Mouse (Mus musculus): ENCODE results near the gene Cd47.

Cd47 gene

DNA sequence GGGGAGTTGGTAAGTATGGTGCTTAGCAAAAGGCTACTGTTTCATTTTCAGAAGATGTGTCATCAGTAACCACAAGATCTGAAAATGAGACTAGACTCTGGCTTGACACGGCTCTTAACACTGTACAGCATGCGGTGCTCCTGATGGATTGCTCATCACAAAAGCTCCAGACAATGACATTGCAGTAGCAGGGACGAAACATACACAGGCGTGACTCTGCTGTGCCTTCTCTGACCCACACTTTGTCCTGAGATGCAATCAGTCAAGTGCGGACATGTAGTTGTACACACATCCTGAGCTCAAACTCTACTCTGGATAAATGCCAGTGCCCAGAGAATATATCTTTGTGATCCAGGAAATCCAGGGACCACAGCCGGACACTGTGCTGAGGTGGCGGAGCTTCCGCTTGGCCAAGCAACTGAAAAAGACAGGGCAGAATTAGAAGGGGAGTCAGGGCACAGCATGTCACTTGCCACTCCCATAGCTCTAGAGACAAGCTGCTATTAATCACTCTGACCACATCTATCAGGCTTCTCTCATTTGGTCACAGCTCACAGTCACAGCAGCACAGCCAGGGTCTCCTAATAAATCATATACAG, 151.7 kb downstream of the Cd47 start:
- no peak for DNase-seq

DNA sequence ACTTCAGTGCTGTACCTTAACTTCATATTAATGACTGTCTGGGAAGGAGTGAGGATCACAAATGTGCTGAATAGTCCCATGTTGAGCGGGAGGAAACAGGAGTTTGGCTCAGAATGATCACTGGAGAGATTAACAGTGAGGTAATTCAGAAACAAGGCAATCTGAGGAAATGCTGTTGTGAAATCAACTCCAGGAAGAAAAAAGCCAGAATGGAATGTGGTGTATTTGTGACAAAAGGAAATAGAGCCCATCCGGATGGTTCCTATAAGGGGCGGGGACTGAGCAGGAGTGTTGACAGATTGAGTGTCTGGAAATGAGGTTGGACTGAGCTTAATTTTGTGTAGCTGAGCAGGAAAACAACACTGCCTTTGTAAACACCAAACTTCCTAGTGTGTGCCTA, 153.5 kb downstream of the Cd47 start:
- no peak for DNase-seq

DNA sequence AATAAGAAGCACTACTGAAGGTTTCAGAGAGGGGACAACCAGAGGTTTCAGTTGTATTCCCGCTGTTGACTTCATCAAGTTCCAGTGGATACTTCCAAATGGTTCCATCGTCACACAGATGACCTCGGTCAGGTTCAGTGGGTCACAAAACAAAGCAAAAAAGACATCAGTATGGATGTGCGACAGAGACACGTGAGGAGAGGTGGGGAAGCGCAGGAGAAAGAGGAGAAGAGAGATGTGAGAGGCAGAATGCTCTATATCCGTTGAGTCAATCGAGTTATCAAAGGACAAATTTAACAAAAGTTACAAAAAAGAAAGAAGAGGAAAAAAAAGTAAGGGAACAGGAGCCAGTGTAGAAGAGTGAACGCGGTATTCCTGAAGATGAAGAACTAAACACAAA, 154.6 kb downstream of the Cd47 start:
- DNase-seq = no peak

DNA sequence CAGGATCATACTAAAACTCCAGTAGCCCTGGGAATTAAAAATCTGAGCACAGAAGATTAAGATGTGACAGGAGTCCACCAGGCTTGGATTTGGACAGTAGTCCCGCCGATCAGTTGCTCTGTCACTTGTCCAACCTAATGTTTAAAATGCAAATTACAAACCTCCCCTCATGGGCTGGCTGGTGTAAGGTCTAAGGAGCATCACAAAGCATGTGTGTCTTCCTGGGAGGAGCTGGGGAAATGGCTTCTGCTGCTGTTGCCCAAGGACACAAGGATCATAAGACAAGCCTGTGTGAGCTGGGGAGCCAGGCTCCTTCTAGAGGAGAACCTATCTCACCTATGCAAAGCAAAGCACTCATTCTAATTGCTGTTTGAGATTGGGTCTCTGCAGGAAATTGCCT, 155.0 kb downstream of the Cd47 start:
- DNase-seq = no peak

DNA sequence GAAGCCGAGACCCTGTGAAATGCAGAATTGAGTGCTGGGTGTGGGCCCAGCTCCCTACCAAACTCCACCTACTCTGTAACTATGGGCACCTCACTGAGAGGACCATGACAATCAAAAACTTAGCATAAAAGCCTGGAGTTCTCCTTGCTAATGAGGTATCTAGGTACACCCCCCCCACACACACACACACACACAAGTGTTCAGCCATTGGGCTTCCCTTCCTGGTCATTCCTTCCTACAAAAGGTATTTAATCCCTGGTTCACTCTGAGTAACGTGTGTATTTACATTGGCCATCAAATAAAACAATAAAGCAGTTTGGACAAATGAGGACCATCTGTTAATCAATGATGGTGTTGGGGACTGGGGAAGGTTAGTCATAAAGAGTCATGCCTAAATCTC, 155.6 kb downstream of the Cd47 start:
- DNase-seq = no peak

DNA sequence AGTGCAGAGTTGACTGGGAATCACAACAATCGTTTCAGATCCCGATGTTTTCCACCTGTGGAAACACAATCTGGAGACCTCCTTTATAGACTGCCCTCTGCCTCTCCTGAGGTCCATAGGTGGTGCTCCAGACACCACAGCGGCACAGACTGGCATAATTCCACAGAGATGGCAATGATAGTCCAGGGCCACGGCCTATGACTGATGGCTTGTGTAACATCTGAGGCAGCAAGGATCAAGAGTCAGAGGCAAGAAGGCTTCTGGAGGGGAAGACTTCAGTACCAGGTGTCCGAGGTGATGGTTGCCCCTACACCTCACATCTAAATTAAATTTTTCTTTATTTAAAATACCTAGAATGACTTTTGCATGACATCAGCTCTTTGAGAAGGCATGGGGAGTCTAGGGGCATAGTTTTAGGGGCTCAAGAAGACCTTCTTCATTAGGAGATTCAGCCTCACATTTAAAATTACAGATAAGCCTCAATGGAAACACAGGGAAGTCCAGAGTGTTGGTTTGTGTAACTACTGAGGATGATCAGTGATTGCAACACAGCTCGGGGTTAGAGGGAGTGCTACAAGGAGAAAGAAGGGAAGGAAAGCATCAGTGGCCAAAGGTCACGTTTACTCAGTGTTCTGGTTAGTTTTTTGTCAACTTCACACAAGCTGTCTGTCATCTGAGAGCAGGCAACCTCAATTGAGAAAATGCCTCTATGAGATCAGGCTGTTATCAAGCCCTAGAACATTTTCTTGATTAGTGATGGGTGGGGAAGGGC, 156.4 kb downstream of the Cd47 start:
- no peak for DNase-seq

DNA sequence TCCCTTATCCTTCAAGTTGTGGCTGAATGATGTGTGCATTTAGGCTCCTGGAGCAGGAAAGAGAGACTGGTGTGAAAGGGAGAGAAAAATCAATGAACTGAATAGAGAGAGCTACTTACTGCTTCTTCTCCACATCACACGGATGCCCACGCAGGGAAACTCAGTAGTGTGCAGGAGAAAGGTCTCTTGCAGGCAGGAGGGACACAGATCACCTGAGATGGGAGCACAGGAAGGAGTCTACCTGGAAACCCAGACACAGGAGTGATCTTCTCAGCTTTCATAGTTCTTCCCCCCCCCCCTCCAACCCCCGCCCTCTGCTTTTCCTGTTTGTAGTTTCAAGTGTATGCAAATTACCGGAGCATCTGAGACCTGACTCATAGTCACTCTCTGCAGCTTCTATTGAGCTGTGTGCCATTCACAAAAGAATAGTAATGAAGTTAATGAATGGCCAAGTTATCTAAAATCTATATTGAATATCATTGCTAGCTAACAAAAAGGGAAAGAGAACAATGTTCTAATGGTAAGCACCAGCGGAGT, 158.6 kb downstream of the Cd47 start:
- DNase-seq = no peak

DNA sequence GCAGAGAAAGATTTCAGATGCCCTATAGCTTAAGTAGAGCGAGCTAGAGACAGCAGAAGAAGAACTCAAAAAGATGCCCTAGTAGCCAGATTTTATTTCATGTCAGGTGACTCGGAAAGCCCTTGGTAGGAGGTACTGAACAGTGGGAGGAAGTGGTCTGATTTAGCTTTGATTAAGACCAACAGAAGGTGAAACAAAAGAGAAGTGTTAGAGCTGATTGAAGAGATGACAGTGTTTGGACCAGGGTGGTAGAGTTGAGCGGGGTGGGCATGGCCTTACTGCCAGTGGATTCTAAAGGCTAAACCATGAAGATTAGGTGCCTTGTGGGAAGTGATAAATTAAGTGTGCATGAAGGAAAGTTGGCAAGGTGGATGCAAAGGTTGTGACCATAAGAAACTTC, 162.0 kb downstream of the Cd47 start:
- no peak for DNase-seq

DNA sequence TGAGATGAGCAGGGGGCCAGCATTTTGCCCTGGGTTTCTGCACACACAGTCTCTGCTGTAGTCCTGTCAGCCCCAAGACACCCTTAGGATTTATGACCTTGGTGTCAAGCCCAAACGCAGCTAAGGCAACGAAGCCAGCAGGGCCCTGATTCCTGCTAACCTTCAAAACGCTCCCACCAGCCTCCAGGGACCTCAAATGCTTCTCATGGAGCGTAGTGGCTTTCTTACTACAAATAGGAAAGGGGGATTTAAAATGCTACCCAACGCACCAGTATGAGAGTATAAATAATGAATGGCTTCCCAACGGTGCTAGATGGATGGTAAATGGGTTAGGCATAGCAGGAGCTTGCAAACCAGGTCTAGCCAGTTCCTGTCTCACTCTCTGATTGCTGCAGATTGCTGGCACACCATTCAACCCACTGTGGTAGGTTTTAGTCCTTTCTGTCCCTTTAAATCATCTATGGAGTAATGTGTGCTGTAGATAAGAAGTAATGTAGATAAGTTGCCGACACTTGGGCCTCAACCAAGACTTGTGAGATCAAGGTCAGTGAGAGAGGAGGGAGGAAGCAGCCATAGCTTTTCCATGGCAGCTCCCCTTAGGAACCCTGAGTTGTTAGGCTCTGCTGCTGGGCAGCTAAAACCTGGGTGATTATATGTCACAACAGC, 164.1 kb downstream of the Cd47 start:
- DNase-seq = no peak
